Mouse (Mus musculus) liver, embryonic 14.5 days (tissue): ENCODE data around the gene Gm10318.

Experiments
- CTCF ChIP-seq: IDR thresholded peaks from 2 replicates; pipeline ENCODE4 v1.5.1; 2016; ENCODE audit warnings: antibody characterized with exemption, low read depth, control low read depth
- EP300 ChIP-seq: IDR thresholded peaks from 2 replicates; pipeline ENCODE4 v1.6.1; 2016; ENCODE audit warnings: antibody characterized with exemption, low read depth

DNA sequence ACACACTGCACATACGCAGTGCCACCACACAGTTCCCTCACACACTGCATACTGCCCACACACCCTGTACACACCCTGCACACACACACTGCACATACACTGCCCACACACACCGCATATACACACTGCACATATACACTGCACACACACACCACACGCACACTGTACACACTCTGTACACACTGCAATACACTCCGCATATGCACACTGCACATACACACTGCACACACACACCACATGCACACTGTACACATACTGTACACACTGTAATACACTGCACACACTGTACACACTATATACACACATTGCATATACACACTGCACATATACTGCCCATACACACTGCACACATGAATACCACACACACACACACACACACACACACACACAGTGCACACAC, 34.1 kb upstream of the Gm10318 start:
- TF ChIP-seq EP300 (no peak), CTCF (no peak)
